Mouse (Mus musculus): ENCODE measurements around the gene Spata1. TPM values are rescaled to one million over a fixed set of nuclear protein-coding genes. Genes with fewer than 3 reads are reported as not detected.

Spata1 gene
- polyA plus RNA-seq, 1 experiment from 2014 or later: 9.2 TPM

DNA sequence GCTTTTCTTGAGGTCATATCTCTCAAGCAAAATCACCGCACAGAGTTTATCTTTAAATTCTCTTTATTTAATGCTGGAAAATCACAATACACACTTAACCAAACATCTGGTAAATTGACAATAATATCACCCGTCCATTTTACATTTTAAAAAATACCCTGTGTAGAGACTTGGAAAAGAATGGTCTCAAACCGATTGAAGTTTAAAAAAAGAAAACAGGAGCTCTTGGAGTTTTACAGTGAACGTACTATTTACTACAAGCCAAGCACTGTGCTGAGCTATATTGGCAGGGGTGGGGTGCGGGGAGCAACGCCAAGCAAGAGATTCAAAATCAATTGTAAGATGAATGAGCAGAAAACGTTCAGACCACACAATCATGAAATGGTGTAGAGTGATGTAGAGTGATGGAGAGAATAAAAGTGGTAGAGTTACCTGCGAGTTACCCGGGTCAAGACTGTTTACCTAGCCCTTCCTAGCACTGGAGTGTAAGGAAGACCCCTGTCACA is 49.8 kb downstream of the Spata1 start, which contains the start of gene Ctbs:
Gene Ctbs (plus strand): TSS at position 51 of the 506 bp plus-strand sequence.
- H3K36me3 ChIP-seq: 0 out of 2 replicates have a peak, but pooled peaks cover 4% of the 10 kb centered on the region
- no peak; the same call in none of the 2 replicates for ATAC-seq (ENCODE audit: insufficient number of reproducible peaks, insufficient read depth, low FRiP score, low TSS enrichment)
- peak within 1 kb of the TSS; percentile 75 for H3K27ac ChIP-seq
- H3K4me3 ChIP-seq: peak within 1 kb of the TSS; percentile 52
- H3K4me2 ChIP-seq (replicated peaks): peak within 1 kb of the TSS; percentile 57
- H3K4me1 ChIP-seq: no peaks in the 10 kb centered on the region
- H3K27me3 ChIP-seq: no peaks in the 10 kb centered on the region
- 56% methylated on average over 9 of the region's 9 CpGs for WGBS
- no peaks in the 10 kb centered on the region for H3K9me3 ChIP-seq
- H3K9ac ChIP-seq: peak within 1 kb of the TSS; percentile 65

DNA sequence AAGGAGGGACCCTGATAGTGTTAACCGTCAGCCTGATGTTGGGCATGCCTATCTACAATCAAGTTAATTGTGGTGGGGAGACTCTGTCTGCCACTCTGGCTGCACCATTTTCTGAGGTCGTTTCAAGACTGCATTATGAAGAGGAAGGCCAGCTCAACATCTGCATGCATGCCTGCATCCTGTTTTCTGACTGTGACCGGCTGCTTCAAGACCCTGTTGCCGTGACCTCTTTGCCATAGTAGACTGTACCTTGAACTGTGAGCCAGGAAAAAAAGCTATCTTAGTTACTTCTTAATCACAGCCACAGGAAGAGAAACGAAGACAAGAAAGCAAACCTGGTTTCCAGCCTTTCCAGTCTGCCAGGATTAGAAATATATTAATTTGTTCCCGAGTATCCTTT is 50.6 kb downstream of the Spata1 start:
- WGBS: 70% methylated on average over 6 of the region's 6 CpGs
- H3K9me3 ChIP-seq: no peaks in the 10 kb centered on the region
- H3K4me2 ChIP-seq (replicated peaks): no peak overlapping the region
- H3K36me3 ChIP-seq: 0 out of 2 replicates have a peak, but pooled peaks cover 4% of the 10 kb centered on the region
- H3K9ac ChIP-seq: no peak overlapping the region
- no peak overlapping the region for H3K27ac ChIP-seq
- ATAC-seq (ENCODE audit: insufficient number of reproducible peaks, insufficient read depth, low FRiP score, low TSS enrichment): no peak
- no peak overlapping the region for H3K4me3 ChIP-seq
- no peaks in the 10 kb centered on the region for H3K4me1 ChIP-seq
- no peaks in the 10 kb centered on the region for H3K27me3 ChIP-seq

DNA sequence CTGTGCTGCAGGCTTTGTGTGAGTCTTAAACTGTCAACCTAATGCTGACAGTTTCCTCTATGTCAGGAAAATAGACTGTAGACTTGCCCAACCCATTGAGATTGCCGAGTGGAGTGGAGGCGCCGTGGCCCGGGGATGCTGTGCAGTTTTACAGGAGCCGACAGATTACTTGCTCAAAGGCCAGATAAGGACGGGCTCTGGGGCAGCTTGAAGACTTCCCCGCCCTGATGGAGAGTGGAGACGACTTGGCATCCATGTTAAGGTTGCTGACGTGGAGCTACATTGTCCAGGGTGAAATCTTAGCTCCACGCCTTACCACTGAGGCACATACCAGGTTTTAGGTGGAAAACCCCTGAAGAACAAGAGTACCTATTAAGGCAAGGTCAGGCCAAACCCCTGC is 51.2 kb downstream of the Spata1 start:
- H3K27me3 ChIP-seq: no peaks in the 10 kb centered on the region
- WGBS: 87% methylated on average over 10 of the region's 10 CpGs
- no peak for ATAC-seq (ENCODE audit: insufficient number of reproducible peaks, insufficient read depth, low FRiP score, low TSS enrichment)
- H3K36me3 ChIP-seq: 0 out of 2 replicates have a peak, but pooled peaks cover 4% of the 10 kb centered on the region
- no peak overlapping the region for H3K9ac ChIP-seq
- H3K4me2 ChIP-seq (replicated peaks): no peak overlapping the region
- H3K4me3 ChIP-seq: no peak overlapping the region
- no peaks in the 10 kb centered on the region for H3K9me3 ChIP-seq
- H3K4me1 ChIP-seq: no peaks in the 10 kb centered on the region
- H3K27ac ChIP-seq: no peak overlapping the region

DNA sequence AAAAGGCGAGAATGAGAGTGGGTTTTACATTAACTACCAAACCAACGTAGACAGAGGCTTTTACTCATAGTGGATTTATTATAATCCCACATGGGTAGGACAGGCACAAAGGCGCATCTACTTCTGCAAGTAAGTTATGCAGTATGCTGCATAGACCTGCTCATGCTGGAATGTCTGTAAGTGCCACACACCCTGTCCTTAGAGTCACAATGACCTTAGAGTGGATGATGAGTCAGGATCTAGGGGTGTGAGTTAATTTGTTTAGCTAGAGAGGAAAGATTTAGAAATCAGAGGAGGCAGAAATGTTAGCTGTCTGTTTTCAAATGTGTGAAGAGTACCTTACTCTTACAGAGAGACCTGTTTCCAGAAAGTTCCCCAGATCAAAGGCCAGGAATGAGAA is 52.0 kb downstream of the Spata1 start:
- 89% methylated on average over 3 of the region's 3 CpGs for WGBS
- ATAC-seq (ENCODE audit: insufficient number of reproducible peaks, insufficient read depth, low FRiP score, low TSS enrichment): no peak
- no peaks in the 10 kb centered on the region for H3K27me3 ChIP-seq

DNA sequence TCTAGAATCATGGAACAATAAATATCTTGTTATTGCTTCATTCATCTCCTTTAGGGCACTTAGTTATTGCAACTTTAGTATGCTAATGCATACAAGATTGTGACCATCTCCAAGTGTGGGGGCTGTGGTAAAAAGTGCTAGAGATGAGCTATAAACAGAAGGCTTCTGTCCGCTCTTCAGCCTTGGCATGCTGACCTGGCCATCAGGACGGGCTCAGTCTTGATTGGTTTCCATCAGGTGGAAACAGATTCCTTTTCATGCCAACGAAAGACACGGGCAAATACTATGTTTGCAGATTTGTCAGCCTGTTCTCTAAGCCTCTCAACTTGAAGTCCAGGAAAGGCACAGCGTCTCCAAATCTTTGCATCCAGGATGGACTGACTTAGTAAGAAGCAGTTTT is 52.4 kb downstream of the Spata1 start:
- 0 out of 2 replicates have a peak, but pooled peaks cover 4% of the 10 kb centered on the region for H3K36me3 ChIP-seq
- no peak for ATAC-seq (ENCODE audit: insufficient number of reproducible peaks, insufficient read depth, low FRiP score, low TSS enrichment)
- no peak overlapping the region for H3K4me2 ChIP-seq (replicated peaks)
- no peak overlapping the region for H3K9ac ChIP-seq
- no peaks in the 10 kb centered on the region for H3K9me3 ChIP-seq
- no peak overlapping the region for H3K27ac ChIP-seq
- H3K27me3 ChIP-seq: no peaks in the 10 kb centered on the region
- H3K4me3 ChIP-seq: no peak overlapping the region
- no peaks in the 10 kb centered on the region for H3K4me1 ChIP-seq
- 89% methylated on average over 5 of the region's 5 CpGs for WGBS

More for the DNA sequence above, 52.0 kb downstream of the Spata1 start:
- no peak overlapping the region for H3K27ac ChIP-seq
- no peak overlapping the region for H3K4me3 ChIP-seq
- no peaks in the 10 kb centered on the region for H3K4me1 ChIP-seq
- 0 out of 2 replicates have a peak, but pooled peaks cover 4% of the 10 kb centered on the region for H3K36me3 ChIP-seq
- no peak overlapping the region for H3K4me2 ChIP-seq (replicated peaks)
- H3K9me3 ChIP-seq: no peaks in the 10 kb centered on the region
- H3K9ac ChIP-seq: no peak overlapping the region

DNA sequence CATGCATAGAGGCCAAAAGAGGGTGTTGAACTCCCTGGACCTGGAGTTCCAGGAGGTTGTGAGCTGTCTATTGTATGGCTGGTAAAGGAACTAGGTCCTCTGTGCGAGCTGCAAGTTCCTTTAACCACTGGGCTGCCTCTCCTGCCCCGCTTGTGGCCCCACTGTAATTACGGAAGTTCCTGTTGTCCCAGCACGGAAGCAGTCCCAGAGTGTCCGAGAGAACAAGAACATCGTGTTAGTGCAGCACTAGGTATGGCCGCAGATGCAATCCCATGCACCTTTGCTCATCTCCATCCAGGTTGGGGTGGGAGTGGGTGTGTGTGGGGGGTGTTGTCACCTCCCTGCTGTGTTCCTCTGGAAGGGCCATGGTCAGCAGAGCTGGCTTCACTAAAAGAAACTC is 54.7 kb downstream of the Spata1 start:
- Histone ChIP-seq H3K9me3 (no peaks in the 10 kb centered on the region), H3K4me2 (replicated peaks) (no peak overlapping the region), H3K9ac (no peak overlapping the region), H3K4me1 (no peaks in the 10 kb centered on the region), H3K27me3 (no peaks in the 10 kb centered on the region), H3K4me3 (no peak overlapping the region), H3K27ac (no peak overlapping the region), H3K36me3 (0 out of 2 replicates have a peak, but pooled peaks cover 4% of the 10 kb centered on the region)
- ATAC-seq (ENCODE audit: insufficient number of reproducible peaks, insufficient read depth, low FRiP score, low TSS enrichment): no peak
- 86% methylated on average over 7 of the region's 7 CpGs for WGBS

DNA sequence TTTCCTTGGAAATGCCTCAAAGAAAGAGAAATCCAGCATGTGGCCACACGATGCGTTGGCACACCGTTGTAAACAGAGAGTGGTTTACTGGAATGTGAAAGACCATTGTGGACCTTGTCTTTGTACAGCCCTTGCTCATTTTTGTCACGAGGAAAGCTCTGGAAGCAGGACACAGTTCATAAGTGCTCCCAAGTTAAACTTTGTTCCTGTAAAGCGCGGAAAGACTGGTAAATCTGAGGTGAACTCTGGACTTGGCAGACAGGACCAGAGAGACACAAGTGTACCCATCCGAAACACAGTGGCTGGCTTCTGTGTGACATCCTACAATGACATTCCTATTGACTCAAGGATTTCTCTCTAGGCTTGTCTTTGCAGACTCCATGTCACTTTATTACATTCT is 56.2 kb downstream of the Spata1 start:
- no peak overlapping the region for H3K27ac ChIP-seq
- no peaks in the 10 kb centered on the region for H3K9me3 ChIP-seq
- WGBS: 93% methylated on average over 7 of the region's 7 CpGs
- H3K4me3 ChIP-seq: no peak overlapping the region
- no peak overlapping the region for H3K4me2 ChIP-seq (replicated peaks)
- H3K9ac ChIP-seq: no peak overlapping the region
- H3K4me1 ChIP-seq: no peaks in the 10 kb centered on the region
- H3K27me3 ChIP-seq: no peaks in the 10 kb centered on the region
- H3K36me3 ChIP-seq: 0 out of 2 replicates have a peak, but pooled peaks cover 13% of the 10 kb centered on the region
- ATAC-seq (ENCODE audit: insufficient number of reproducible peaks, insufficient read depth, low FRiP score, low TSS enrichment): no peak

DNA sequence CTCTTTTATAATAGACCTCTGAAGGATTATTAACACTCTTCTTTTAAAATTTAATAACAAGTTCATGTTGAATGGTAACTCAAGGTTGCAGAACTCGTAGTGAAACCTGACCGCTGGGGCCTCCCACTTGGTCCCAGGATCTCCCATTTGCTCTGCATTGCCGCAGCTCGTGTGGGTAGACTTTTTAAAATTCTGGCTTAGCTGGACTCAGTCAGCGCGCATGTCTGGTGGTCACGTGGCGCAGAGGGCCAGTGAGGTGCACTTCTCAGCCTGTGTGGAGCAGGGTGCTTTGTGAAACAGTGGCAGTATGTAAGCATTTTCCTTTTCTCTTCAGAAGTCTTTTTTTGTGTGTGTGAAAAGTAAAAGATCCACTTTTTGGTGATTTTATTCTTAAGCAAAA is 56.6 kb downstream of the Spata1 start:
- WGBS: 86% methylated on average over 8 of the region's 8 CpGs
- H3K4me2 ChIP-seq (replicated peaks): no peak overlapping the region
- 0 out of 2 replicates have a peak, but pooled peaks cover 15% of the 10 kb centered on the region for H3K36me3 ChIP-seq
- H3K9ac ChIP-seq: no peak overlapping the region
- no peak for ATAC-seq (ENCODE audit: insufficient number of reproducible peaks, insufficient read depth, low FRiP score, low TSS enrichment)
- H3K9me3 ChIP-seq: no peaks in the 10 kb centered on the region
- no peak overlapping the region for H3K4me3 ChIP-seq
- no peaks in the 10 kb centered on the region for H3K4me1 ChIP-seq
- H3K27ac ChIP-seq: no peak overlapping the region
- H3K27me3 ChIP-seq: no peaks in the 10 kb centered on the region

DNA sequence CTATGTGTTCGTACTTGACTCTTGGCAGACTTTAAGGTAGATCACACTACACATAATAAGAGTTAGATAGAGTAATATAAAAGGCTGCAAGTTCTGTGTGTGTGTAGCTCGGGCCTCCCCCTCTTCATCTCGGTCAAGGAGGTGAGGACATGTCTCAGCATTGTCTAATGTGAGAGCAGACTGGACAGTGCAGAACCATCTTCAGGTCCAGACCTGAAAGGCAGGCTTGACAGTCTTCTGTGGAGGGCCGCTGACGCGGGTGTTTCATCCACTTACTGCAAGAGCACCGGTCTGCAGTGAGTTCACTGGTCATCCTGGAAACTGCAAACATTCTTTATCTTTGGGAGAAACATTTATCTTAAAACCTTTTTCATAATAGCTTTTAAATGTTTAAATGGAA is 57.1 kb downstream of the Spata1 start:
- H3K27me3 ChIP-seq: no peaks in the 10 kb centered on the region
- no peak overlapping the region for H3K4me2 ChIP-seq (replicated peaks)
- no peak overlapping the region for H3K27ac ChIP-seq
- H3K9me3 ChIP-seq: no peaks in the 10 kb centered on the region
- no peaks in the 10 kb centered on the region for H3K4me1 ChIP-seq
- H3K36me3 ChIP-seq: peaks cover 17% of the 10 kb centered on the region; the same call in 1 of the 2 replicates
- WGBS: 88% methylated on average over 7 of the region's 7 CpGs
- ATAC-seq (ENCODE audit: insufficient number of reproducible peaks, insufficient read depth, low FRiP score, low TSS enrichment): no peak
- no peak overlapping the region for H3K4me3 ChIP-seq
- no peak overlapping the region for H3K9ac ChIP-seq

DNA sequence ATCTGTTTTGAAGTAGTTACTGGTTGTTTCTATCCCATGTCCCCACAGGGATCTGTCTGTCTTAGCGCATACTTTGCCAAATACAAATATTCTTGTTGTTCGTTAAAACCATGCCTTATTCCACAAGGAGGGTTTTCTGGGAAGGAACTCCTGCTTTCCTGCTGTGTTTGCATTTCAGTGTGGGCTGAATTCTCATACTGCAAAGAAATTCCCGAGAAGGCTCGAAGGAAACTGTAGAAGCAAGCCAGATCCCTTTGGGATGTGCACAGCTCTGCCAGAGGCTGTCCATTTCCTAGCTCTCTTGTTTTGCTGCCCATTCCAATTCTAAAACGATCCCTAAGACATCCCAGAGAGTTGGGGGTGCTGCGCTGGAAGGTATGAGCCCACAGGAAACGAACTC is 59.1 kb downstream of the Spata1 start:
- peaks cover 33% of the 10 kb centered on the region for H3K36me3 ChIP-seq
- no peaks in the 10 kb centered on the region for H3K27me3 ChIP-seq
- WGBS: 70% methylated on average over 7 of the region's 7 CpGs
- H3K4me1 ChIP-seq: no peaks in the 10 kb centered on the region
- no peak overlapping the region for H3K9ac ChIP-seq
- H3K27ac ChIP-seq: peak overlapping the region; percentile 37; the same call in 1 of the 2 replicates
- H3K4me2 ChIP-seq (replicated peaks): no peak overlapping the region
- no peaks in the 10 kb centered on the region for H3K9me3 ChIP-seq
- no peak overlapping the region for H3K4me3 ChIP-seq
- ATAC-seq (ENCODE audit: insufficient number of reproducible peaks, insufficient read depth, low FRiP score, low TSS enrichment): no peak

DNA sequence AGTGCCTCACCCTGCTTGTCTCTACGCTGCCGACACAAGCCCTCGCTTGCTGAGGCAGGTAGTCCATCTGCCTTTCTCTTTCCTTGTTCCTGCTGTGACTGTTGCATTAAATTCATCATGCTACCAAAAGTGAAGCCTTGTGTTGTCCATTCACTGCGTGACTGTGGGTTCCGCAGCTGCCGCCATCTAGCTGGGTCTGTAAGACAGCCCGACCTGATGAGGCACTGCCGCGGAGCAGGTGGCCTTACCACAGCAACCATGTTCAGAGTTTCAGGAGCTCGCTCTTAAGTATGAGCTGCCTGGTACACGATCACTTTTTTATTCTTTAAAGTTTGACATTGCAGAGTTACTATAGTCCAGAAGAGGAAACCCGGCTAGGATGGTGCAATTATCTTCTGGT is 59.5 kb downstream of the Spata1 start:
- no peak overlapping the region for H3K4me3 ChIP-seq
- no peaks in the 10 kb centered on the region for H3K9me3 ChIP-seq
- WGBS: 84% methylated on average over 12 of the region's 12 CpGs
- H3K27ac ChIP-seq: peak overlapping the region; percentile 37; the same call in 1 of the 2 replicates
- no peaks in the 10 kb centered on the region for H3K27me3 ChIP-seq
- H3K4me1 ChIP-seq: no peaks in the 10 kb centered on the region
- peaks cover 33% of the 10 kb centered on the region for H3K36me3 ChIP-seq
- no peak for ATAC-seq (ENCODE audit: insufficient number of reproducible peaks, insufficient read depth, low FRiP score, low TSS enrichment)
- H3K9ac ChIP-seq: no peak overlapping the region
- no peak overlapping the region for H3K4me2 ChIP-seq (replicated peaks)

DNA sequence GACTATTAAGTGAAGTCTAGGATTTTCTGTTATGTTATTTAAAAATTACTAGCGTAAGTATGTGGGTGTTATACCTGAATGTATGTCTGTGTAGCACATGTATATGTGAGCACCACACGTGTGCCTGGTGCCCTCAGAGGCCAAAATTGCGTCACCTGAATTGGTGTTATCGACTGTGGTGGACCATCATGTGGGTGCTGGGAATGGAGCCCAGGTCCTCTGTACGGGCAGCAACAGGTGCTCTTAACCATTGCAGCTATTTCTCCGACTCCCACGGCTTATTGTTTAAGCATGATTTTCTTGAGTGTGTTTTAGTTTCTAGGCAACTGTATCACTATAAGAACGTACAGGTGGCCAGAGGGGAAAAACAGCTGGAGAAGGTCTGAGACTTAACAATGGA is 63.4 kb downstream of the Spata1 start:
- no peak overlapping the region for H3K27ac ChIP-seq
- no peak overlapping the region for H3K4me2 ChIP-seq (replicated peaks)
- WGBS: 93% methylated on average over 8 of the region's 8 CpGs
- no peaks in the 10 kb centered on the region for H3K4me1 ChIP-seq
- ATAC-seq (ENCODE audit: insufficient number of reproducible peaks, insufficient read depth, low FRiP score, low TSS enrichment): no peak
- no peak overlapping the region for H3K4me3 ChIP-seq
- H3K36me3 ChIP-seq: peaks cover 53% of the 10 kb centered on the region
- no peaks in the 10 kb centered on the region for H3K27me3 ChIP-seq
- H3K9ac ChIP-seq: no peak overlapping the region
- no peaks in the 10 kb centered on the region for H3K9me3 ChIP-seq

Measured in embryonic facial prominence, embryonic 12.5 days (tissue).